Mouse (Mus musculus) lung, postnatal 0 days (tissue): ENCODE data around the gene Nrxn2. TPM values are rescaled to one million over a fixed set of nuclear protein-coding genes. Genes with fewer than 3 reads are reported as not detected.
A peak's percentile ranks its signal among the peaks of the same experiment; 100 is the strongest.

ENCODE experiments used
- ATAC-seq: fragments of 200-750 bp; cut with Nextera tagmentation; 2 replicates; pipeline ENCODE4 v1.8.0; 2017; ENCODE audit warnings: moderate library complexity
- DNase-seq: peaks from one replicate; pipeline ENCODE4 v3.0.0-alpha.2; 2016; ENCODE audit warnings: low spot score
- H3K27ac ChIP-seq: fragments of 300-500 bp; sonication (generic); 2 replicates; pipeline ENCODE4 v1.5.1; 2014; ENCODE audit warnings: antibody characterized with exemption, mild to moderate bottlenecking, low read length, mixed read lengths
- H3K27me3 ChIP-seq: fragments of 300-500 bp; sonication (generic); replicated peaks from 2 replicates; pipeline ENCODE4 v1.6.1; 2014; ENCODE audit warnings: low read length, mixed read lengths; ENCODE audit not compliant: insufficient read depth
- H3K36me3 ChIP-seq: fragments of 300-500 bp; sonication (generic); 2 replicates; pipeline ENCODE4 v1.6.1; 2014; ENCODE audit warnings: low read length, mixed read lengths; ENCODE audit not compliant: insufficient read depth
- H3K4me1 ChIP-seq: fragments of 300-500 bp; sonication (generic); 2 replicates; pipeline ENCODE4 v1.6.1; 2014; ENCODE audit warnings: antibody characterized with exemption, low read depth, low read length, mixed read lengths; ENCODE audit not compliant: insufficient read depth
- H3K4me2 ChIP-seq: fragments of 300-500 bp; sonication (generic); replicated peaks from 2 replicates; pipeline ENCODE4 v1.6.1; 2014; ENCODE audit warnings: low read depth, mild to moderate bottlenecking, low read length, moderate library complexity, mixed read lengths
- H3K4me3 ChIP-seq: fragments of 300-500 bp; sonication (generic); 2 replicates; pipeline ENCODE4 v1.5.1; 2014; ENCODE audit warnings: low read depth, low read length
- H3K9ac ChIP-seq: fragments of 300-500 bp; sonication (generic); replicated peaks from 2 replicates; pipeline ENCODE4 v1.6.1; 2014; ENCODE audit warnings: low read depth, mild to moderate bottlenecking
- H3K9me3 ChIP-seq: fragments of 300-500 bp; sonication (generic); 2 replicates; pipeline ENCODE4 v1.6.1; 2016; ENCODE audit warnings: low read length, mixed read lengths
- CTCF ChIP-seq: IDR thresholded peaks from 2 replicates; pipeline ENCODE4 v1.5.1; 2016; ENCODE audit warnings: antibody characterized with exemption, mild to moderate bottlenecking
- EP300 ChIP-seq: IDR thresholded peaks from 2 replicates; pipeline ENCODE4 v1.6.1; 2016; ENCODE audit warnings: antibody characterized with exemption, mild to moderate bottlenecking, control low read depth
- WGBS: fragments of 180-500 bp; shearing (Covaris S2); extraction: QIAGEN DNeasy Blood & Tissue Kit; methylation state at CpG from one replicate; pipeline ENCODE4 v1.1.7; 2014; 5-methylcytosine and 5-hydroxymethylcytosine counted together
- polyA plus RNA-seq: library from polyadenylated mRNA; unstranded; fragments of >200 nt; fragmentation: Nextera tagmentation; extraction: Ambion mirVana; gene quantifications from 2 replicates; pipeline ENCODE4 v1.2.1, GENCODE M21; 2015

The Nrxn2 gene
- polyA plus RNA-seq, 1 experiment from 2014 or later, result 3.8 TPM

DNA sequence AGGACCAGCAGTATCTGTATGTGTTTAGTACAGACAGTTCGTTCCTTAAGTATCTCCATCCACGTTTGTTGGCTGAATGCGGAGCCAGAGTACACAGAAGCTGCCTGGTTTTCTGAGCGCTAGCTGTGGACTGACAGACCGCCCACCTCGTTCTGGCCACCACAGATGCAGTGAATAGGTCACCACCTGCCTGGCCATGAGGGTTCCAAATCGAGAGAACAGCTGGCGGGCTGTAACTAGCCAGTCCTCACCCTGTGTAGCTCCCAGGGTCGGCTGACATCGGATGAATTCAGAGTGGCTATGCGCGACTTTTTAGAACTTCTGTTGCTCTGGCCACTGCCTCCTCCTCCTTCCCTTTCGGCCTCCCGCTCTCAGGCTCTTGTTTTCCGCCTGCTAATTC lies 56.2 kb downstream of the Nrxn2 start:
- Histone ChIP-seq H3K27me3 (no peaks in the 10 kb centered on the region), H3K9ac (no peak overlapping the region), H3K9me3 (no peaks in the 10 kb centered on the region), H3K4me3 (no peak overlapping the region), H3K36me3 (no peaks in the 10 kb centered on the region), H3K4me2 (no peak overlapping the region), H3K27ac (peak overlapping the region; percentile 44; the same call in 1 of the 2 replicates), H3K4me1 (no peaks in the 10 kb centered on the region)
- WGBS, result 27% methylated on average over 15 of the region's 15 CpGs
- no peak for ATAC-seq
- no peak for TF ChIP-seq CTCF
- no peak for TF ChIP-seq EP300
- DNase-seq, result no peak

GRCm38 (mm10) chr19:6475129-6475528 lies 56.6 kb downstream of the Nrxn2 start:
- H3K4me2 ChIP-seq, result no peak overlapping the region
- H3K4me3 ChIP-seq, result no peak overlapping the region
- no peak overlapping the region for H3K9ac ChIP-seq
- peak; percentile 77 for ATAC-seq
- no peaks in the 10 kb centered on the region for H3K36me3 ChIP-seq
- no peaks in the 10 kb centered on the region for H3K4me1 ChIP-seq
- no peak for TF ChIP-seq CTCF
- no peak for TF ChIP-seq EP300
- H3K9me3 ChIP-seq, result no peaks in the 10 kb centered on the region
- H3K27ac ChIP-seq, result peak overlapping the region; percentile 44
- peak; percentile 39 for DNase-seq
- no peaks in the 10 kb centered on the region for H3K27me3 ChIP-seq
- 32% methylated on average over 5 of the region's 5 CpGs for WGBS

- Histone ChIP-seq H3K4me3 (no peak overlapping the region), H3K9ac (no peak overlapping the region), H3K27me3 (no peaks in the 10 kb centered on the region), H3K36me3 (no peaks in the 10 kb centered on the region), H3K4me1 (no peaks in the 10 kb centered on the region), H3K4me2 (no peak overlapping the region), H3K9me3 (no peaks in the 10 kb centered on the region), H3K27ac (no peak overlapping the region)
- 25% methylated on average over 4 of the region's 4 CpGs for WGBS
- DNase-seq, result peak; percentile 48
- ATAC-seq, result peak; percentile 65
- TF ChIP-seq EP300 (peak; percentile 45; the same call in 1 of the 2 replicates), CTCF (no peak)
Observed at GRCm38 (mm10) chr19:6477007-6477406, 58.5 kb downstream of the Nrxn2 start.

GRCm38 (mm10) chr19:6478566-6478965 lies 60.0 kb downstream of the Nrxn2 start:
- Histone ChIP-seq H3K4me2 (no peak overlapping the region), H3K36me3 (no peaks in the 10 kb centered on the region), H3K9ac (no peak overlapping the region), H3K27me3 (no peaks in the 10 kb centered on the region), H3K27ac (no peak overlapping the region), H3K9me3 (no peaks in the 10 kb centered on the region), H3K4me3 (no peak overlapping the region), H3K4me1 (no peaks in the 10 kb centered on the region)
- no peak for DNase-seq
- WGBS, result 85% methylated on average over 2 of the region's 2 CpGs
- no peak for TF ChIP-seq EP300
- TF ChIP-seq CTCF, result no peak
- ATAC-seq, result no peak

- 85% methylated on average over 6 of the region's 6 CpGs for WGBS
- ATAC-seq, result no peak
Observed at GRCm38 (mm10) chr19:6482886-6483285, 64.4 kb downstream of the Nrxn2 start.

GRCm38 (mm10) chr19:6485059-6485630 lies 66.6 kb downstream of the Nrxn2 start:
- WGBS, result 75% methylated on average over 13 of the region's 13 CpGs
- no peak overlapping the region for H3K4me2 ChIP-seq
- TF ChIP-seq CTCF, result no peak
- TF ChIP-seq EP300, result no peak
- H3K9me3 ChIP-seq, result no peaks in the 10 kb centered on the region
- no peaks in the 10 kb centered on the region for H3K4me1 ChIP-seq
- no peak overlapping the region for H3K9ac ChIP-seq
- H3K36me3 ChIP-seq, result no peaks in the 10 kb centered on the region
- DNase-seq (no peak), ATAC-seq (no peak)
- H3K27me3 ChIP-seq, result no peaks in the 10 kb centered on the region
- no peak overlapping the region for H3K4me3 ChIP-seq
- no peak overlapping the region for H3K27ac ChIP-seq

More at GRCm38 (mm10) chr19:6482886-6483285, 64.4 kb downstream of the Nrxn2 start:
- Histone ChIP-seq H3K9ac (no peak overlapping the region), H3K27ac (no peak overlapping the region), H3K36me3 (no peaks in the 10 kb centered on the region), H3K27me3 (no peaks in the 10 kb centered on the region), H3K4me2 (no peak overlapping the region), H3K9me3 (no peaks in the 10 kb centered on the region), H3K4me3 (no peak overlapping the region), H3K4me1 (no peaks in the 10 kb centered on the region)
- no peak for DNase-seq
- TF ChIP-seq CTCF (no peak), EP300 (no peak)

- Histone ChIP-seq H3K4me3 (no peak overlapping the region), H3K9me3 (no peaks in the 10 kb centered on the region), H3K4me1 (no peaks in the 10 kb centered on the region), H3K4me2 (no peak overlapping the region), H3K9ac (no peak overlapping the region), H3K27ac (no peak overlapping the region), H3K36me3 (no peaks in the 10 kb centered on the region), H3K27me3 (0 out of 2 replicates have a peak, but pooled peaks cover 5% of the 10 kb centered on the region)
- ATAC-seq (peak; percentile 65), DNase-seq (peak; percentile 94)
- TF ChIP-seq CTCF (peak; percentile 99), EP300 (no peak)
- 2% methylated on average over 4 of the region's 4 CpGs for WGBS
Observed at GRCm38 (mm10) chr19:6489030-6489429, 70.5 kb downstream of the Nrxn2 start.
